Comparison of ENCODE assay signal across 14 mouse cellular contexts in genomic region chr1:132800285-132800684, GRCm38 (mm10). TPM values are rescaled to one million over a fixed set of nuclear protein-coding genes. Genes with fewer than 3 reads are reported as not detected.
DNase-seq lines count a peak whose midpoint lies in the region; ATAC-seq and TF ChIP-seq lines count a peak whose summit lies in the region.
"Had no signal": no experiment of that assay in that cellular context is flagged by ENCODE, and none has a peak within 500 bp of the region (broad histone marks: within the 10 kb centered on the region; RNA-seq: fewer than 3 reads in every experiment).

No protein-coding gene starts in this region.

- intact Hi-C loops in left cerebral cortex, postnatal 14 days (cut with DNase I): no loop called here

- ATAC-seq in neural tube, embryonic 11.5 days (ENCODE audit: insufficient read depth, low FRiP score, low TSS enrichment): no peak
- no peak for ATAC-seq in limb, embryonic 12.5 days (ENCODE audit: insufficient number of reproducible peaks, insufficient read depth, low FRiP score, low TSS enrichment, low read depth)
- ATAC-seq in lung, postnatal 0 days: no peak
- ATAC-seq in intestine, embryonic 16.5 days: no peak
- ATAC-seq: Patski had no signal

- H3K27ac ChIP-seq in neural tube, embryonic 11.5 days (ENCODE audit: low read depth, low read length): no peak overlapping the region
- no peak overlapping the region for H3K27ac ChIP-seq in limb, embryonic 12.5 days
- H3K27ac ChIP-seq in lung, postnatal 0 days (ENCODE audit: low read length): no peak overlapping the region
- no peak overlapping the region for H3K27ac ChIP-seq in intestine, embryonic 16.5 days (ENCODE audit: low read length)
- H3K27ac ChIP-seq: heart, embryonic 15.5 days; limb, embryonic 15.5 days had no signal

- H3K4me1 ChIP-seq in neural tube, embryonic 11.5 days (ENCODE audit: control insufficient read depth, insufficient read depth, low read length): no peaks in the 10 kb centered on the region
- H3K4me1 ChIP-seq in limb, embryonic 12.5 days (replicated peaks): no peaks in the 10 kb centered on the region
- H3K4me1 ChIP-seq in lung, postnatal 0 days (ENCODE audit: insufficient read depth, low read depth, low read length): no peaks in the 10 kb centered on the region
- H3K4me1 ChIP-seq in intestine, embryonic 16.5 days (ENCODE audit: control insufficient read depth, insufficient read depth, low read length): no peaks in the 10 kb centered on the region
- H3K4me1 ChIP-seq: heart, embryonic 15.5 days; limb, embryonic 15.5 days had no signal

- no peak overlapping the region for H3K9ac ChIP-seq in neural tube, embryonic 11.5 days (ENCODE audit: low read length)
- no peak overlapping the region for H3K9ac ChIP-seq in limb, embryonic 12.5 days (replicated peaks)
- no peak overlapping the region for H3K9ac ChIP-seq in lung, postnatal 0 days (replicated peaks; ENCODE audit: low read depth)
- H3K9ac ChIP-seq in intestine, embryonic 16.5 days (ENCODE audit: low read depth, low read length): no peak overlapping the region
- H3K9ac ChIP-seq: heart, embryonic 15.5 days; limb, embryonic 15.5 days had no signal

- no peak for TF ChIP-seq CTCF in lung, postnatal 0 days (IDR thresholded peaks at IDR 0.05)

- 3% methylated on average over 9 of the region's 9 CpGs for WGBS in neural tube, embryonic 11.5 days
- 0% methylated on average over 9 of the region's 9 CpGs for WGBS in limb, embryonic 12.5 days
- 3% methylated on average over 9 of the region's 9 CpGs for WGBS in lung, postnatal 0 days
- 2% methylated on average over 9 of the region's 9 CpGs for WGBS in intestine, embryonic 16.5 days

- no peaks in the 10 kb centered on the region for H3K36me3 ChIP-seq in neural tube, embryonic 11.5 days (ENCODE audit: control insufficient read depth, insufficient read depth, low read length)
- no peaks in the 10 kb centered on the region for H3K36me3 ChIP-seq in limb, embryonic 12.5 days
- H3K36me3 ChIP-seq in lung, postnatal 0 days (ENCODE audit: insufficient read depth, low read length): no peaks in the 10 kb centered on the region
- no peaks in the 10 kb centered on the region for H3K36me3 ChIP-seq in intestine, embryonic 16.5 days (ENCODE audit: control insufficient read depth, insufficient read depth, low read length)
- H3K36me3 ChIP-seq: heart, embryonic 15.5 days; limb, embryonic 15.5 days had no signal

- H3K27me3 ChIP-seq in neural tube, embryonic 11.5 days (ENCODE audit: control insufficient read depth, insufficient read depth, low read length): no peaks in the 10 kb centered on the region
- H3K27me3 ChIP-seq in limb, embryonic 12.5 days: peaks cover 67% of the 10 kb centered on the region
- no peaks in the 10 kb centered on the region for H3K27me3 ChIP-seq in lung, postnatal 0 days (replicated peaks; ENCODE audit: insufficient read depth, low read length)
- 0 out of 2 replicates have a peak, but pooled peaks cover 6% of the 10 kb centered on the region for H3K27me3 ChIP-seq in intestine, embryonic 16.5 days (replicated peaks; ENCODE audit: control insufficient read depth, insufficient read depth, low read length)

- no peak overlapping the region for H3K4me2 ChIP-seq in neural tube, embryonic 11.5 days (ENCODE audit: low read depth)
- H3K4me2 ChIP-seq in limb, embryonic 12.5 days: 0 out of 2 replicates have a peak overlapping the region, but pooled peaks have one; percentile 8
- H3K4me2 ChIP-seq in lung, postnatal 0 days (replicated peaks; ENCODE audit: low read depth, low read length): no peak overlapping the region
- H3K4me2 ChIP-seq in intestine, embryonic 16.5 days (ENCODE audit: low read depth, low read length): no peak overlapping the region
- H3K4me2 ChIP-seq: heart, embryonic 15.5 days; limb, embryonic 15.5 days had no signal

- peak; percentile 17 for DNase-seq in adrenal gland, adult 2 months
- no peak for DNase-seq in adrenal gland, adult 18-20 months (ENCODE audit: low spot score in 2 of 2)
- DNase-seq in neural tube, embryonic 11.5 days (ENCODE audit: low spot score): peak; percentile 46
- DNase-seq in neural tube, embryonic 10.5 days (ENCODE audit: extremely low spot score, low spot score): no peak
- no peak for DNase-seq in lung, postnatal 0 days (ENCODE audit: low spot score)
- no peak for DNase-seq in left cerebral cortex, postnatal 14 days (ENCODE audit: low spot score in 2 of 2)
- DNase-seq: kidney, adult 2 months; thymus, postnatal 36 days had no signal

- no peak for TF ChIP-seq EP300 in lung, postnatal 0 days (IDR thresholded peaks at IDR 0.05)

- H3K9me3 ChIP-seq in neural tube, embryonic 11.5 days (ENCODE audit: control insufficient read depth, low read length): no peaks in the 10 kb centered on the region
- H3K9me3 ChIP-seq in limb, embryonic 12.5 days: no peaks in the 10 kb centered on the region
- H3K9me3 ChIP-seq in lung, postnatal 0 days (ENCODE audit: low read length): no peaks in the 10 kb centered on the region
- H3K9me3 ChIP-seq in intestine, embryonic 16.5 days (ENCODE audit: control insufficient read depth, low read length): no peaks in the 10 kb centered on the region
- H3K9me3 ChIP-seq: heart, embryonic 15.5 days; limb, embryonic 15.5 days; megakaryocyte, embryonic 14.5 days had no signal

- no peak overlapping the region for H3K4me3 ChIP-seq in neural tube, embryonic 11.5 days (ENCODE audit: low read depth, low read length)
- no peak overlapping the region for H3K4me3 ChIP-seq in limb, embryonic 12.5 days (replicated peaks)
- no peak overlapping the region for H3K4me3 ChIP-seq in lung, postnatal 0 days (ENCODE audit: low read depth, low read length)
- H3K4me3 ChIP-seq in intestine, embryonic 16.5 days (ENCODE audit: low read length): no peak overlapping the region
- H3K4me3 ChIP-seq: heart, embryonic 15.5 days; limb, embryonic 15.5 days; megakaryocyte, embryonic 14.5 days had no signal

RNA-seq across cellular contexts. Expression of gene Nfasc, which starts 58.7 kb away (rescaled TPM):
- total RNA-seq in adrenal gland, adult 2 months (2021): 1 to 10 TPM; 3.9 to 5.7 TPM
- polyA plus RNA-seq in adrenal gland, adult 2 months (2012; rRNA removed): 1.2 and 1.5 TPM in 2 replicates
- total RNA-seq in adrenal gland, adult 18-20 months (2021): 1 to 10 TPM; 3.4 to 5.2 TPM
- polyA plus RNA-seq in neural tube, embryonic 11.5 days (2014; fragmentation: Nextera tagmentation; extraction: Ambion mirVana): 25.5 and 28.9 TPM in 2 replicates
- polyA plus RNA-seq in limb, embryonic 12.5 days (2016; fragmentation: Nextera tagmentation; extraction: Ambion mirVana): 0.81 and 0.91 TPM in 2 replicates
- 0.06 and 0.07 TPM in 2 replicates for polyA plus RNA-seq in lung, postnatal 0 days (2015; fragmentation: Nextera tagmentation; extraction: Ambion mirVana)
- 2.0 and 2.3 TPM in 2 replicates for polyA plus RNA-seq in intestine, embryonic 16.5 days (2015; fragmentation: Nextera tagmentation; extraction: Ambion mirVana)
- total RNA-seq in left cerebral cortex, postnatal 14 days (2021): 100 to 1,000 TPM; 179 to 195 TPM
- polyA plus RNA-seq: Patski had no signal

Comparison
In these comparisons a context has a peak if more than half of its experiments do, and no peak if none do; other contexts are left out.
1. DNase-seq: peak in adrenal gland, adult 2 months (single experiment) and neural tube, embryonic 11.5 days (single experiment); none in adrenal gland, adult 18-20 months (0 of 2), neural tube, embryonic 10.5 days (single experiment), lung, postnatal 0 days (single experiment) and left cerebral cortex, postnatal 14 days (0 of 2).